Mouse (Mus musculus): Measurements from ENCODE around the gene Ak7. TPM values are rescaled to one million over a fixed set of nuclear protein-coding genes. Genes with fewer than 3 reads are reported as not detected.

The Ak7 gene
- polyA plus RNA-seq, 1 experiment from 2014 or later: 0.86 TPM

DNA sequence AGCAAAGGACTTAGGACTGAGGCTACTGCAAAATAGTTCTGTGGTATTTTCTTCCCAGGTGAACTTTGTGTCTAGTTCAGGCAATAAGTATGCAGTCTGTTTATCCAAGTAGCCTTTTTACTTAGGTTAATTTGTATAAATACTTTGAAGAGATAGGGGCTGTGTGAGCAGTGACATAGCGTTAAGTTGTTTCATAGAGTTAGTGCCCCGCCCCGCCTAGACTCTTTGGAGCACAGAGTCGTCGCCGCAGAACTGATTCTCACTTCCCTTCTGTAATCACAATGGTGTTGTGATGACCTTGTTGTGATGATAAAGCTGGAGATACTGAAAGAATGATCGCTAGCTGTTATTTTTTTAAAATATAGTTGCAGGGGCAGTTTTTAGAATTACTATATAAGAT is 101.6 kb downstream of the Ak7 start:
- Histone ChIP-seq H3K4me1 (no peaks in the 10 kb centered on the region), H3K9ac (no peak overlapping the region), H3K27ac (no peak overlapping the region), H3K4me2 (replicated peaks) (no peak overlapping the region), H3K4me3 (no peak overlapping the region), H3K9me3 (no peaks in the 10 kb centered on the region), H3K36me3 (peaks cover 53% of the 10 kb centered on the region), H3K27me3 (replicated peaks) (no peaks in the 10 kb centered on the region)
- no peak for ATAC-seq (ENCODE audit: low FRiP score, low read depth)
- 98% methylated on average over 7 of the region's 7 CpGs for WGBS

DNA sequence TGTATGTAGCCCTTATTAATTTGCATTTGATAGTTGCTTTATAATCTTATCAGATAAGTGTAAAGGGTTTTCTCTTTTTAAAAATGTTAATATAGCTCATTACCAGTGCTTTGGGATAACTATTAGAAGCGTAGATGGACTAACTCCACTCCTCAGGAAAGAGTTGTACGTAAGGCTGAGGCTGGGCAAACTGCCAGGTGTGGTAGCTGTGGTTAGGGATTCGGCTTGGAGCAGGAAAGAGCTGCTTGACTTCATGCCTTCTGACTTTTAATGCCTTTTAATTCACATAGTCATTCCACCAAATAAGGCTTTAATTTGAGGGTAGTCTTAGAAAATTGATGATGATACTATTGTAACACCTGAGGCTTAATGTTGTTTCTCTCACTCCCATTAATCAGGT is 103.2 kb downstream of the Ak7 start:
- Histone ChIP-seq H3K27me3 (replicated peaks) (no peaks in the 10 kb centered on the region), H3K36me3 (peaks cover 58% of the 10 kb centered on the region), H3K9me3 (no peaks in the 10 kb centered on the region), H3K9ac (no peak overlapping the region), H3K4me2 (replicated peaks) (no peak overlapping the region), H3K4me3 (no peak overlapping the region), H3K4me1 (no peaks in the 10 kb centered on the region), H3K27ac (no peak overlapping the region)
- ATAC-seq (ENCODE audit: low FRiP score, low read depth): no peak
- WGBS: 83% methylated on average over 3 of the region's 3 CpGs

DNA sequence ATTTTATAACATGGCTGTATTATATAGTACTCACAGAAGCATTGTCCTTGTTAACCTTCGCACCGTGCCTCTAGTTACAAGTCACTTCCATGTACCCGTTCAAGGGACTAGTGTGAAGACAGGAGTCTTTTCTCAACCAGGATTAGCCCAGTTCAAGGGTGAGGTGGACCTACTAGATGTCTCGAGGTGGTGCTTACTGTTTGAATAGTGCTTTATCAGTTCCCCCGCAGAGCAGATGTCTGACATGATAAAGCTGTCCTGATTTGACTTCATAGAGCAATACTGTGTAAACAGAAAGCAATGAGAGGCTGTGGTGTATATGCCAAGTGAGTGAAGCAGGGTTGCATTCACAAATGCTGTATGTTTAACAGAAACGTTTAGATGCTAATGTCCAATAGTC is 104.8 kb downstream of the Ak7 start:
- no peak overlapping the region for H3K4me2 ChIP-seq (replicated peaks)
- peaks cover 61% of the 10 kb centered on the region for H3K36me3 ChIP-seq
- 88% methylated on average over 6 of the region's 6 CpGs for WGBS
- H3K27ac ChIP-seq: no peak overlapping the region
- no peaks in the 10 kb centered on the region for H3K9me3 ChIP-seq
- H3K4me1 ChIP-seq: no peaks in the 10 kb centered on the region
- H3K4me3 ChIP-seq: no peak overlapping the region
- no peak overlapping the region for H3K9ac ChIP-seq
- ATAC-seq (ENCODE audit: low FRiP score, low read depth): no peak
- no peaks in the 10 kb centered on the region for H3K27me3 ChIP-seq (replicated peaks)

DNA sequence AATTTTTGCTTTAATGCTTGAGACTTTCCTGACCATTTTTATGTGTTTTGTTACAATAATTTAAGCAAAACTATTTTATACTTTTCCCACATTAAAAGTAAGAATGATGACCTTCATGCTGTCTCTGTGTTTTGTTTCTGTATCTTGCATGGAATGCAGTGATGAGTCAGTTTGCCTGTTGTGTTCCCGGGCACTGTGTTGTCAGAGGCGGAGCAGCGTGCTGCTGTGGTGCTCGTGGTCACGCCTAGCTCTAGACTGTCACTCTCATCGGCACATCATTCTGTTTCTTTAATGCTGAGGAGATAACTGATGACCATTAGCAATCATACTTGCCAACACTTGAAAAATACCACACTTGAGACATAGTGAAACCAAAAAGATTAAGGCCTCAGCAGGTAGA is 108.2 kb downstream of the Ak7 start:
- Histone ChIP-seq H3K4me2 (replicated peaks) (no peak overlapping the region), H3K9me3 (no peaks in the 10 kb centered on the region), H3K9ac (no peak overlapping the region), H3K27me3 (replicated peaks) (no peaks in the 10 kb centered on the region), H3K27ac (no peak overlapping the region), H3K4me1 (no peaks in the 10 kb centered on the region), H3K4me3 (no peak overlapping the region), H3K36me3 (peaks cover 53% of the 10 kb centered on the region)
- 93% methylated on average over 6 of the region's 6 CpGs for WGBS
- ATAC-seq (ENCODE audit: low FRiP score, low read depth): no peak

DNA sequence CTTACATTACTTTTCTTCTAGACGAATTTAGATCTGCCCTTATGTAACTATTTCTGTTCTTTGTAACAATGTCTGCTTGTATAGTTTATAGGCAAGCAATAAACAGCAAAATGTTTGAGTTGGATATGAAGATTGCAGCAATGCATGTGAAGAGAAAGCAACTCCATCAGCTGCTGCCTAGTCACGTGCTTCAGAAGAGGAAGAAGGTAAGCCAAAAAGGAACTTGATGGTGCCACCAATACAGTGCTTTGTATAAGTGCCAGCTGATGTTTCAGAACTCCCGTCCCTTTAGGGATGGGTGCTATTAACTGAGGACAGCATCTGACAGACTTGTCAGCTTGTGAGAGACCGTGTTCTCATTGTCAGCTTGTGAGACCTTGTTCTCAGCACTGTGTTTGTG is 117.7 kb downstream of the Ak7 start:
- WGBS: 88% methylated on average over 4 of the region's 4 CpGs
- Histone ChIP-seq H3K9me3 (no peaks in the 10 kb centered on the region), H3K4me3 (no peak overlapping the region), H3K27me3 (replicated peaks) (no peaks in the 10 kb centered on the region), H3K36me3 (peaks cover 87% of the 10 kb centered on the region), H3K27ac (no peak overlapping the region), H3K4me2 (replicated peaks) (no peak overlapping the region), H3K9ac (no peak overlapping the region), H3K4me1 (no peaks in the 10 kb centered on the region)
- no peak for ATAC-seq (ENCODE audit: low FRiP score, low read depth)

DNA sequence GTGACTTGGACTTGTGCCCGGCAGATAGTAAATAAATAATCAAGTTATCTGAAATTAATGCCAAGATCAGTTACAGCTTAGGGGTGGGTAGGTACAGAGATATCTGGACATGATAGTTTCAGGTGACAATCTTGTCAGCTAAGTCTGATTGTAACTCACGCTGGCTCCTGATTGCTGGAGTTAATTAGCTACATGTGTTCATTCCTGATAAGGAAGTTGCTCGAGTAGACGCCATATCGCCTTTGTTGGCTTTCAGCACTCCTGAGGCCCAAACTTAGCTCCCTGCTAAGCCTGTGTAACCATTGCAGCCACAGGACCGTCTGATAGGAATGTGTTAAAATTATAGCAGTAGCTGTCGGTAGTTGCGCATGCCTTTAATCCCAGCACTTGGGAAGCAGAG is 119.0 kb downstream of the Ak7 start:
- no peak overlapping the region for H3K9ac ChIP-seq
- 91% methylated on average over 8 of the region's 8 CpGs for WGBS
- ATAC-seq (ENCODE audit: low FRiP score, low read depth): no peak
- H3K4me3 ChIP-seq: no peak overlapping the region
- no peak overlapping the region for H3K4me2 ChIP-seq (replicated peaks)
- no peak overlapping the region for H3K27ac ChIP-seq
- no peaks in the 10 kb centered on the region for H3K27me3 ChIP-seq (replicated peaks)
- H3K4me1 ChIP-seq: no peaks in the 10 kb centered on the region
- no peaks in the 10 kb centered on the region for H3K9me3 ChIP-seq
- peaks cover 89% of the 10 kb centered on the region for H3K36me3 ChIP-seq

DNA sequence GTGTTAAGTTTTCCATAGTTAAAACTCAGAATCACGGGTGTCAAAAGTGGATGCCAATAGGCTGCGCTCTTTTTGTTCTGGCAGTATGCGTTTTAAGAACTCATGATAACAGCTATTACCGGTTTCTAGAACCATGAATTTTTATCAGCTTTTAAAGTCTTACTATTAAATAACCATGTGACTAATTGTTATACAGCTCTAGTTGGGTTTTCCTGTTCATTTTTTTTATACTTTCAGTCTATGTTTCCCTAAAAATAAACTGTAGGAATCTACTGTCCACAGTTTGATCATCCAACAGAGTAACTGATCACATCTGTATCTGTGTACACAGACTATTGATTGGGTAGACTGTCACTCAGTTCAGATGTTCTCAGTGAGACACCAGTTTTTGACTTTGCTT is 119.5 kb downstream of the Ak7 start:
- Histone ChIP-seq H3K4me2 (replicated peaks) (no peak overlapping the region), H3K27me3 (replicated peaks) (no peaks in the 10 kb centered on the region), H3K27ac (no peak overlapping the region), H3K36me3 (peaks cover 88% of the 10 kb centered on the region), H3K9ac (no peak overlapping the region), H3K4me3 (no peak overlapping the region), H3K9me3 (no peaks in the 10 kb centered on the region), H3K4me1 (no peaks in the 10 kb centered on the region)
- ATAC-seq (ENCODE audit: low FRiP score, low read depth): no peak
- 97% methylated on average over 4 of the region's 4 CpGs for WGBS

Other genes with a start within 250 kb of the Ak7 start
- 2.0 and 2.7 TPM in 2 replicates for gene Bdkrb2, start 142.8 kb upstream of the Ak7 start, polyA plus RNA-seq (2016; fragmentation: Nextera tagmentation; extraction: Ambion mirVana)
- not detected in 2 replicates for gene Bdkrb1, start 102.9 kb upstream of the Ak7 start, polyA plus RNA-seq (2016; fragmentation: Nextera tagmentation; extraction: Ambion mirVana)
- gene Gskip, start 21.1 kb upstream of the Ak7 start, polyA plus RNA-seq (2016; fragmentation: Nextera tagmentation; extraction: Ambion mirVana): 33.0 and 33.1 TPM in 2 replicates
- gene Atg2b, start 20.8 kb upstream of the Ak7 start, polyA plus RNA-seq (2016; fragmentation: Nextera tagmentation; extraction: Ambion mirVana): 17.2 and 18.1 TPM in 2 replicates
- gene Papola, start 78.7 kb downstream of the Ak7 start, polyA plus RNA-seq (2016; fragmentation: Nextera tagmentation; extraction: Ambion mirVana): 249 and 259 TPM in 2 replicates

Measured in neural tube, embryonic 12.5 days (tissue).